Mouse (Mus musculus) granulocyte monocyte progenitor cell, adult 5-6 weeks (primary cell): ENCODE data around the gene Cdkal1. TPM values are rescaled to one million over a fixed set of nuclear protein-coding genes. Genes with fewer than 3 reads are reported as not detected.

Experiments
- ATAC-seq: replicated peaks from 2 replicates; pipeline ENCODE4 v1.8.0; 2016; ENCODE audit warnings: mild to moderate bottlenecking, moderate TSS enrichment, inconsistent platforms; ENCODE audit not compliant: poor library complexity, severe bottlenecking
- total RNA-seq, 2 experiments: library from RNA; stranded (forward) in 1 of 2; stranded (reverse) in 1 of 2; fragments of 200-712, 200-1000 nt in 1 of 2; fragments of >200 nt in 1 of 2; fragmentation: Nextera tagmentation in 1 of 2; gene quantifications; 2 replicates each; pipeline ENCODE4 v1.2.3; 2014 to 2017

Gene Cdkal1
- total RNA-seq, 2 experiments from 2014 or later, result 21.8 to 30.4 TPM

GRCm38 (mm10) chr13:29819147-29819546 lies 36.3 kb downstream of the Cdkal1 start:
- ATAC-seq, result no peak

DNA sequence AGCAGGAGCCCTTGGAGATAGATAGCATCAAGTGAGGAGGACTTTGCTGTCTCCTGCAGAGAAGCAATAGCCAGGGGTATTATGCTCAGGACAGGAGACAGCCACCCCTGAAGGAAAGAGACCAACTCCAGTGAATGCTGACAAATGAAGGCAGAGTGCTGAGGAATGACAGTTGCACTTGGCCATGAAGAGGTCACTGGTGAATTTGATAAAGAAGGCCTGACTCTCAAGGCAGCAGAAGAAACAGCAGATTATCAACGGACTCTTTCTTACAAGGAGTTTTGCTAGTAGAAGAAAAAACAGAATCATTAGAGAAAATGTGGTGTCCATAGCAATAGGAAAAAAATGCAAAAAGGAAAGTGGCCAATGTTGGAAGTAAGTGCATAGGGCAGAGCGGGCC lies 37.2 kb downstream of the Cdkal1 start:
- ATAC-seq, result no peak

GRCm38 (mm10) chr13:29810780-29811179 lies 44.7 kb downstream of the Cdkal1 start:
- ATAC-seq, result no peak

DNA sequence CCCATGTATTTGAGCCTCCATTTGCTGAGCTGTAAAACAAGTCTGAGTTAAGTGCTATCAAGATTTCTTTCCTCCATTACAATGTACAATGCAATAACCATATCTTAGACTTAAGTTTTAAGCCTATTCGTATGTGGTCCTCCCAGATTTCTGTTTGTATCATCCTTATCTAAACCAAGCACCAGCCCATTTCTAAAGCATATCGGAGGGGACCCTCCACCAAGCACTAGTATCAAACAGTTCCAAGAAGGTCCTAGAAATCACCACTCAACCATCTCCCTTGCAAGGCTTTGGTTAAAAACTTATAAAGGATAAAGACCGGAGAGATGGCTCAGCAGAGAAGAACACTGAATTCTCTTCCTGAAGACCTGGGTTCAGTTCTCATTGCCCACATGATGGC lies 47.1 kb downstream of the Cdkal1 start:
- ATAC-seq, result no peak

DNA sequence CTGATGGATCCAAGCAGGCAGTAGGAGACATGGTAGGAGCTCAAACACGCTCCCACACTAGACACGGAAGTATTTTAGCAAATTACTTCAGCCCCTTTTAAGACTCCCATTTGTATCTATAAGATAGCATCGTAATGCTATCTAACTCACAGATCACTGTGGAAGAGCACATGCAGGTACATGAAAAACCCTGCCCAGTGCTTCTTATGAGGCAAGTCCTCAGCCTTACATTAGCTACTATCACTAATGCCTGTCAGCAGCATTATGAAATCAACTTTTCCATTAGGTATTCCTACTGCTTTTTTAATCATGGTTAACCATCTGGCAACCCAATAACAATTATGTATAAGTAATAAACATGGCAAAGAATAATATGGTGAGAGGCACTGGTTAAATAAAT lies 47.5 kb downstream of the Cdkal1 start:
- no peak for ATAC-seq

GRCm38 (mm10) chr13:29806871-29807270 lies 48.6 kb downstream of the Cdkal1 start:
- no peak for ATAC-seq

DNA sequence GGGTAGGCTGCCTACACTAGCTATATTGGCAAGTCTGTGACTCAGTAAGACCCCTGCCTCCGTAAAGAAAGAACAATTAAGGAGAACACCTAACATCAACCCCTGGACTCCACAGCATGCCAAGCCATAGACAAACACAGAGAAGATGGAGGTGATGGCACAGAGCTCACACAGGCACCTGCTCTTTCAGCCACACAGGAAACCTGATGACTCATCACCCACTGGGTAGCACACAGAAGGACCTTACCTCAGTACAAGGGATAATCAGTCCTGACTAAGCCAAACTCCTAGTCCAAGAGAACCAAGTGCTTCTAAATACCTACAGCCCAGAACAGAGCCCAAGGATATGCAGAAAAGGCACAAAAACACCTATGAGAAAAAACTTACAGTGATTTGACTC lies 50.2 kb downstream of the Cdkal1 start:
- no peak for ATAC-seq

DNA sequence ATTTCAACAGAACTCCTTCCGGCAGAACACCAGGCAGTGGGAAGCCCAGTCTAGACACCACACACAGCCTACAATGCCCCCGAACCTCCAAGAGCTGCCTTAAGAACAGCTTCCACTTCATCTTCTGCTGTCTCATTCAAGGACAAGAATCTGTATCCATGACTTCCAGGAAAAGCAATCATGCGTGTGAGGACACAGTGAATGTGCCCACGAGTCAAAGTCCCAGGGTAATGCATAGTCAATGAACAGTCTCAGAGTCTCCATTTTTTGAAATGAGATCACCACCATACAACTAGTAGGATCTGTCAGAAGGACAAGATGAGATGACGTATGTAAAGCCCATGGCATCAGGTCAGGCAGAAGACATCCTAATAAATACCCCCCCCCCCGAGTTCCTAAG lies 51.4 kb downstream of the Cdkal1 start:
- ATAC-seq, result no peak

- no peak for ATAC-seq
Observed at GRCm38 (mm10) chr13:29802699-29803098, 52.8 kb downstream of the Cdkal1 start.

DNA sequence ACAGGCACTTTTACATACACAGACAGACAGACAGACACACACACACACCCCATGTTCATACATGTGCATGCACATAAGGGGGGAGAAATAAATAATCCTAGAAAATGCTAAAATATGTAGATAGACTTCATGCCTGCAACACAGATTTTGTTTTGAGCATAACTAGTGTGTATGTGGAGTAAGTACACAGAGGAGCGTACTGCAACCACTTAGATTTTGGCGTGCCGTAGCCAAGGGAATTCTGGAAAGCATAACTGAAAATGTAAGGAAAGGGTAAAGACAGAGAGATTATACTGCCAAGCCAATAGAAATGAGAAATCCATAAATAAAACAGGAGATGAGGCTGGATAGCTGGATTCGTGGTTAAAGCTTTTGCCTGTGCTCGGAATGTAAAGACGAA lies 55.4 kb downstream of the Cdkal1 start:
- no peak for ATAC-seq

GRCm38 (mm10) chr13:29792112-29792511 lies 63.4 kb downstream of the Cdkal1 start:
- ATAC-seq, result peak; percentile 94

- peak; percentile 71 for ATAC-seq
Observed at GRCm38 (mm10) chr13:29791439-29791838, 64.0 kb downstream of the Cdkal1 start.

DNA sequence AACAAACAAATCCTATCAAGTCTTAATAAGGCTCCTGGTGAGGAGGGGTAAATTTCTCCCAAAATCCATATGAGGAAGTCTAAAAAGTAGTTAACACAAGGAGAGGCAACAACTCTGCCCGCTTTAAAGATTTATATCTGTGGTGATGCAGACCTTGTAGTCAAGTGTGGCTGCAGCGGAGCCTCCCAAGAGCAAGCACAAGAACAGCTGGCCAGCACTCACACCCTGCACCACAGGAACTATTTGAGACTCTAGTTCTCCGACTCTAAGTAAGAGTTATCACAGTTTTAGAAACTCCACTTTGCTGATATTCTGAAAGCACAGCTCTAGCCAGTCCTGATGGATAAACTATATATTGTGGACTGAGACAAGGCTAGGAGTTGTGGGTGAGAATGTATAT lies 68.5 kb downstream of the Cdkal1 start:
- no peak for ATAC-seq

GRCm38 (mm10) chr13:29784894-29785293 lies 70.6 kb downstream of the Cdkal1 start:
- no peak for ATAC-seq

DNA sequence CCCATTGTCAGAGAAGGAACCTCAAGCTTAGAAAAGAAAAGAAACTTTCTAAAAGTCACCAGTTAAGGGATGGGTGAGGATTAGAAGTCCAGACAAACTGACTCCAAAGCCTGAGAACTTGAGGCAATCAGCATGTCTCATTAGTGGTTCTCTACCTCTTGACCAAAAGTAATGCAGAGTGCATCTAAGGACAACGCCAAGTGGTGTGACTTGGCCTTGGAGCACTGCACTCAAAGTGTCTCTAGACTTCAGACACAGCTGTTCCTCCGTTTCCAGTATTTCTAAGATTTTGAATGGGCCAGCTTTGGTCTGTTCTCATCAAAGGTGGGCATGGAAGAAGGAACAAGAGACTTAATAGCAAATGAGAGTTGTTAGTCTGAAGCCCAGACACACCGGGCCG lies 74.1 kb downstream of the Cdkal1 start:
- ATAC-seq, result no peak

GRCm38 (mm10) chr13:29780713-29781112 lies 74.8 kb downstream of the Cdkal1 start:
- no peak for ATAC-seq

GRCm38 (mm10) chr13:29779519-29779918 lies 76.0 kb downstream of the Cdkal1 start:
- no peak for ATAC-seq

DNA sequence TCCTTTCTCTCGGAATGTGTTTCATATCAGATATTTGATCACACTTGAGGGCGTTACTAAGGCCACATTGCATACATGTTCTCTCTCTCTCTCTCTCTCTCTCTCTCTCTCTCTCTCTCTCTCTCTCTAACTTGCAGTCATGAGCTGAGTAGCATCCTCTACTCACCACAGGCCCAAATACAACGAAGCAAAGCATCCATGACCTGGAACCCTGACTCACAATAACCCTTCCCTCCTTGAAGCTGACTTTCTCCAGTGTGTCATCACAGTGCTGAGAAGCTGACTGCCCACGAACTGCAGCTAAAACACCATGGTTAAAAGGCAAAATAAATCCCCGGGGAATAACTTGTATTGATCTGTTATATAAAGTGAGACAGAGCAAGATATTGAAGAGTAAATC lies 76.4 kb downstream of the Cdkal1 start:
- ATAC-seq, result no peak

DNA sequence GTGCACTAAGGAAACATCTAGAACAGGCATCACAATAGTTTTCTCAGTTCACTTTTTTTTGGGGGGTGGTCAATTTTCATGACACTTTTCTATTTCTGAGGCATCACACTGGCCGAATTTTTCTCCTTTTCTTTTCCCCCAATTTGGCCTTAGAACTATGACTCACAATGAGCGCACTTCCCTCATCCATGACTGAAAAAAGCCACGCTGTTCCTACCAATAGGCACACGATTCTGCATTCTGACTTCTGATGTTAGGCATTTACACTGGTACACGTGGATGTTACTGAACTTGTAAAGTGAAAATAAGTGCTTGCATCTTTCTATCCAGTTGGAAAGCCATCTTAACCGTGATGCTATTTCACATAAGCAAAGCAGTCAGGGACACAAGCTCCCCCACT lies 77.3 kb downstream of the Cdkal1 start:
- no peak for ATAC-seq

- ATAC-seq, result no peak
Observed at GRCm38 (mm10) chr13:29777225-29777624, 78.2 kb downstream of the Cdkal1 start.

DNA sequence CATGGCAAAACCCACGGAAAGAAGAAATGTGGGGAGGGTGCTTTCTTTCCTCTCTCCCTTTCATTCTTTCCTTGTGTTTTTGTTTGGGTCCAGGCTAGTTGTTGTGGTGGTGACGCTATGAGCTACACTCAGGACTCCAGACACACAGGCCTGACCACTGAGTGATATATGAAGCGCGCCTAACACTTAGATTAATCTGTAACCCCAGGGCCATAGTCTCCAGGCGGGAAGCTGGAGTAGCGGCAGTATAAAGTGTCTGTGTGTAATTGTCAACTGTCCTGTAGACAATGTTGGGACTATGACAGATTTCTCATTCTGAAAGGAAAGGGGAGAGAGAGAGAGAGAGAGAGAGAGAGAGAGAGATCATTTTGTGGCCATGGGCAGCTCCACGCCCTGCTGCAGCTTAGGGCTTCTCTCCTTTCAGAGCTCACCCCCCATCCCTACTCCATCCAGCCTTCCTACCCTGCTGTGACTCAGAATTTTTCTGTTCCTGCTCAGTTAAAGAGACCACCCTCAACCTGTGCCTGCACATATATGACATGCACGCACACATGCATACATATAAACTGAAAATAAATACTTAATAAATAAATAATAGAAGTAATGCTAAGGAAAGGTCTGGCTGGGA lies 79.8 kb downstream of the Cdkal1 start:
- no peak for ATAC-seq

GRCm38 (mm10) chr13:29773563-29773962 lies 81.9 kb downstream of the Cdkal1 start:
- ATAC-seq, result 0 out of 2 replicates have a peak, but pooled peaks have one; percentile 32

- peak; percentile 53 for ATAC-seq
Observed at GRCm38 (mm10) chr13:29772970-29773369, 82.5 kb downstream of the Cdkal1 start.
